Comparison of ENCODE assay signal across 12 mouse cellular contexts in genomic region chr1:42233289-42233688, GRCm38 (mm10).
DNase-seq lines count a peak whose midpoint lies in the region; ATAC-seq lines count a peak whose summit lies in the region.
"Had no signal": no experiment of that assay in that cellular context is flagged by ENCODE, and none has a peak within 500 bp of the region (broad histone marks: within the 10 kb centered on the region; RNA-seq: fewer than 3 reads in every experiment).

No protein-coding gene starts in this region.

- no peaks in the 10 kb centered on the region for H3K36me3 ChIP-seq in hindbrain, embryonic 15.5 days
- H3K36me3 ChIP-seq in midbrain, embryonic 12.5 days: no peaks in the 10 kb centered on the region

- no peak overlapping the region for H3K4me3 ChIP-seq in hindbrain, embryonic 15.5 days
- H3K4me3 ChIP-seq in midbrain, embryonic 12.5 days: no peak overlapping the region
- H3K4me3 ChIP-seq: left cerebral cortex, adult 2 months had no signal

- peak; percentile 43; the same call in 1 of the 2 replicates for ATAC-seq in hindbrain, embryonic 15.5 days (ENCODE audit: low FRiP score, low read depth)
- peak; percentile 90 for ATAC-seq in midbrain, embryonic 12.5 days (ENCODE audit: low FRiP score, low read depth)
- ATAC-seq: liver, postnatal 0 days had no signal

- H3K27ac ChIP-seq in hindbrain, embryonic 15.5 days (replicated peaks): no peak overlapping the region
- peak overlapping the region; percentile 52 for H3K27ac ChIP-seq in midbrain, embryonic 12.5 days (replicated peaks)
- H3K27ac ChIP-seq: left cerebral cortex, adult 2 months had no signal

- 5% methylated on average over 10 of the region's 10 CpGs for WGBS in hindbrain, embryonic 15.5 days
- 9% methylated on average over 10 of the region's 10 CpGs for WGBS in midbrain, embryonic 12.5 days

- peak; percentile 18 for DNase-seq in right cerebral cortex, postnatal 4 days
- DNase-seq in right cerebral cortex, postnatal 14 days: no peak
- no peak for DNase-seq in spleen, postnatal 10 days (ENCODE audit: low spot score in 2 of 2)
- no peak for DNase-seq in adrenal gland, adult 18-20 months (ENCODE audit: low spot score in 2 of 2)
- no peak for DNase-seq in cerebellum, postnatal 14 days
- DNase-seq in c-Kit-positive CD71-positive TER-119-positive erythroid progenitor cells, embryonic 14.5 days (ENCODE audit: low spot score): no peak
- DNase-seq: cerebellum, postnatal 36 days; liver, postnatal 0 days; right cerebral cortex, postnatal 25 days had no signal

- no peaks in the 10 kb centered on the region for H3K9me3 ChIP-seq in hindbrain, embryonic 15.5 days
- no peaks in the 10 kb centered on the region for H3K9me3 ChIP-seq in midbrain, embryonic 12.5 days

- H3K4me1 ChIP-seq in hindbrain, embryonic 15.5 days (replicated peaks): peaks cover 18% of the 10 kb centered on the region
- peaks cover 19% of the 10 kb centered on the region for H3K4me1 ChIP-seq in midbrain, embryonic 12.5 days

- H3K9ac ChIP-seq in hindbrain, embryonic 15.5 days: no peak overlapping the region
- H3K9ac ChIP-seq in midbrain, embryonic 12.5 days (replicated peaks): no peak overlapping the region
- H3K9ac ChIP-seq: liver, postnatal 0 days had no signal

- H3K4me2 ChIP-seq in hindbrain, embryonic 15.5 days: 0 out of 2 replicates have a peak overlapping the region, but pooled peaks have one; percentile 23
- no peak overlapping the region for H3K4me2 ChIP-seq in midbrain, embryonic 12.5 days (replicated peaks)

- H3K27me3 ChIP-seq in hindbrain, embryonic 15.5 days: no peaks in the 10 kb centered on the region
- H3K27me3 ChIP-seq in midbrain, embryonic 12.5 days: no peaks in the 10 kb centered on the region
